Mouse (Mus musculus) left cerebral cortex, adult 9 months (tissue): Measurements from ENCODE around the gene Tma7.

Experiments
- DNase-seq, 2 experiments: peaks; one replicate each; pipeline ENCODE4 v3.0.0; 2022; ENCODE audit warnings: low spot score in 2 of 2

The Tma7 gene

GRCm38 (mm10) chr9:109046306-109046705 lies 36.1 kb downstream of the Tma7 start:
- peak in 1 of 2 experiments; percentile 63 for DNase-seq

GRCm38 (mm10) chr9:109041351-109041750 lies 41.0 kb downstream of the Tma7 start:
- peak in 1 of 2 experiments; percentile 1 for DNase-seq

GRCm38 (mm10) chr9:109040906-109041305 lies 41.5 kb downstream of the Tma7 start:
- peak in 1 of 2 experiments; percentile 0 for DNase-seq

- peak in 1 of 2 experiments; percentile 1 for DNase-seq
Observed at GRCm38 (mm10) chr9:109040216-109040615, 42.2 kb downstream of the Tma7 start.

- peak in 1 of 2 experiments; percentile 1 for DNase-seq
Observed at GRCm38 (mm10) chr9:109039681-109040080, 42.7 kb downstream of the Tma7 start.

GRCm38 (mm10) chr9:109038901-109039364 lies 43.5 kb downstream of the Tma7 start:
- DNase-seq = no peak

GRCm38 (mm10) chr9:109038086-109038895 lies 44.1 kb downstream of the Tma7 start, which contains the start of gene Shisa5:
Gene Shisa5, plus strand, starts transcription at chr9:109038565.
- DNase-seq = peak in 1 of 2 experiments; percentile 13

- DNase-seq = no peak
Observed at GRCm38 (mm10) chr9:109032435-109032834, 50.0 kb downstream of the Tma7 start.

- no peak for DNase-seq
Observed at GRCm38 (mm10) chr9:109031686-109032085, 50.7 kb downstream of the Tma7 start.

- no peak for DNase-seq
Observed at GRCm38 (mm10) chr9:109031001-109031400, 51.4 kb downstream of the Tma7 start.

- no peak for DNase-seq
Observed at GRCm38 (mm10) chr9:109030312-109030711, 52.1 kb downstream of the Tma7 start.

- DNase-seq = no peak
Observed at GRCm38 (mm10) chr9:109028919-109029318, 53.5 kb downstream of the Tma7 start.

- no peak for DNase-seq
Observed at GRCm38 (mm10) chr9:109028421-109028820, 54.0 kb downstream of the Tma7 start.

GRCm38 (mm10) chr9:109027521-109027920 lies 54.9 kb downstream of the Tma7 start:
- DNase-seq = no peak
